Mouse (Mus musculus): ENCODE data around the gene Tcte1. TPM values are rescaled to one million over a fixed set of nuclear protein-coding genes. Genes with fewer than 3 reads are reported as not detected.

Tcte1 gene
- polyA plus RNA-seq, 1 experiment: 0.16 TPM

GRCm38 (mm10) chr17:45589236-45589635 lies 66.0 kb downstream of the Tcte1 start:
- no peak overlapping the region for H3K27ac ChIP-seq (ENCODE audit: insufficient read depth, low read length)
- H3K27me3 ChIP-seq (ENCODE audit: control insufficient read depth, insufficient read depth, low read length): no peaks in the 10 kb centered on the region
- no peak overlapping the region for H3K4me3 ChIP-seq (ENCODE audit: extremely low read depth, insufficient read depth, insufficient read length)
- H3K4me1 ChIP-seq (ENCODE audit: control insufficient read depth, insufficient read depth, insufficient read length): peaks cover 7% of the 10 kb centered on the region; the same call in 1 of the 2 replicates
- no peaks in the 10 kb centered on the region for H3K36me3 ChIP-seq (ENCODE audit: control insufficient read depth, insufficient read depth, low read length)
- WGBS: 98% methylated on average over 7 of the region's 7 CpGs
- no peak for DNase-seq (ENCODE audit: low read depth in 1 of 2, low spot score in 2 of 2)
- TF ChIP-seq CTCF (IDR thresholded peaks at IDR 0.05; ENCODE audit: extremely low read depth, insufficient read depth, insufficient read length, insufficient replicate concordance) (no peak), POLR2A (IDR thresholded peaks at IDR 0.05; ENCODE audit: low read depth, low read length) (no peak)

- H3K36me3 ChIP-seq (ENCODE audit: control insufficient read depth, insufficient read depth, low read length): no peaks in the 10 kb centered on the region
- TF ChIP-seq CTCF (IDR thresholded peaks at IDR 0.05; ENCODE audit: extremely low read depth, insufficient read depth, insufficient read length, insufficient replicate concordance) (no peak), POLR2A (IDR thresholded peaks at IDR 0.05; ENCODE audit: low read depth, low read length) (no peak)
- no peak for DNase-seq (ENCODE audit: low read depth in 1 of 2, low spot score in 2 of 2)
- H3K4me3 ChIP-seq (ENCODE audit: extremely low read depth, insufficient read depth, insufficient read length): no peak overlapping the region
- H3K27me3 ChIP-seq (ENCODE audit: control insufficient read depth, insufficient read depth, low read length): no peaks in the 10 kb centered on the region
- H3K4me1 ChIP-seq (ENCODE audit: control insufficient read depth, insufficient read depth, insufficient read length): peaks cover 9% of the 10 kb centered on the region; the same call in 1 of the 2 replicates
- 90% methylated on average over 8 of the region's 8 CpGs for WGBS
- no peak overlapping the region for H3K27ac ChIP-seq (ENCODE audit: insufficient read depth, low read length)
Observed at GRCm38 (mm10) chr17:45589844-45590243, 66.6 kb downstream of the Tcte1 start.

- Histone ChIP-seq H3K4me1 (ENCODE audit: control insufficient read depth, insufficient read depth, insufficient read length) (peaks cover 10% of the 10 kb centered on the region; the same call in 1 of the 2 replicates), H3K36me3 (ENCODE audit: control insufficient read depth, insufficient read depth, low read length) (no peaks in the 10 kb centered on the region), H3K4me3 (ENCODE audit: extremely low read depth, insufficient read depth, insufficient read length) (no peak overlapping the region), H3K27me3 (ENCODE audit: control insufficient read depth, insufficient read depth, low read length) (no peaks in the 10 kb centered on the region), H3K27ac (ENCODE audit: insufficient read depth, low read length) (no peak overlapping the region)
- DNase-seq (ENCODE audit: low read depth in 1 of 2, low spot score in 2 of 2): no peak
- TF ChIP-seq CTCF (IDR thresholded peaks at IDR 0.05; ENCODE audit: extremely low read depth, insufficient read depth, insufficient read length, insufficient replicate concordance) (no peak), POLR2A (IDR thresholded peaks at IDR 0.05; ENCODE audit: low read depth, low read length) (no peak)
- WGBS: 95% methylated on average over 6 of the region's 6 CpGs
Observed at GRCm38 (mm10) chr17:45590410-45590809, 67.2 kb downstream of the Tcte1 start.

GRCm38 (mm10) chr17:45591701-45592605 lies 68.7 kb downstream of the Tcte1 start:
- no peak for DNase-seq (ENCODE audit: low read depth in 1 of 2, low spot score in 2 of 2)
- Histone ChIP-seq H3K27ac (ENCODE audit: insufficient read depth, low read length) (peak overlapping the region; percentile 40), H3K27me3 (ENCODE audit: control insufficient read depth, insufficient read depth, low read length) (no peaks in the 10 kb centered on the region)

More at GRCm38 (mm10) chr17:45591701-45592605, 68.7 kb downstream of the Tcte1 start:
- no peak for TF ChIP-seq POLR2A (IDR thresholded peaks at IDR 0.05; ENCODE audit: low read depth, low read length)
- no peak for TF ChIP-seq CTCF (IDR thresholded peaks at IDR 0.05; ENCODE audit: extremely low read depth, insufficient read depth, insufficient read length, insufficient replicate concordance)
- H3K4me3 ChIP-seq (ENCODE audit: extremely low read depth, insufficient read depth, insufficient read length): no peak overlapping the region
- H3K4me1 ChIP-seq (ENCODE audit: control insufficient read depth, insufficient read depth, insufficient read length): peaks cover 14% of the 10 kb centered on the region; the same call in 1 of the 2 replicates
- no peaks in the 10 kb centered on the region for H3K36me3 ChIP-seq (ENCODE audit: control insufficient read depth, insufficient read depth, low read length)
- 52% methylated on average over 16 of the region's 16 CpGs for WGBS

Other genes starting within 250 kb of the Tcte1 start
- 6.0 and 6.1 TPM in 2 replicates for gene Cdc5l, start 89.7 kb upstream of the Tcte1 start, polyA plus RNA-seq (2012; rRNA removed)
- gene Spats1, start 48.0 kb upstream of the Tcte1 start, polyA plus RNA-seq (2012; rRNA removed): not detected in 2 replicates
- 11.9 and 16.5 TPM in 2 replicates for gene Aars2, start 16.6 kb upstream of the Tcte1 start, polyA plus RNA-seq (2012; rRNA removed)
- gene Tmem151b, start 26.2 kb downstream of the Tcte1 start, polyA plus RNA-seq (2012; rRNA removed): 2.3 and 2.8 TPM in 2 replicates
- 50.4 and 65.9 TPM in 2 replicates for gene Nfkbie, start 32.3 kb downstream of the Tcte1 start, polyA plus RNA-seq (2012; rRNA removed)
- gene Slc35b2, start 40.4 kb downstream of the Tcte1 start, polyA plus RNA-seq (2012; rRNA removed): 70.9 and 71.3 TPM in 2 replicates
- gene Hsp90ab1, start 49.8 kb downstream of the Tcte1 start, polyA plus RNA-seq (2012; rRNA removed): 194 and 202 TPM in 2 replicates
- 108 and 122 TPM in 2 replicates for gene Slc29a1, start 76.2 kb downstream of the Tcte1 start, polyA plus RNA-seq (2012; rRNA removed)
- gene Mymx, start 78.7 kb downstream of the Tcte1 start, polyA plus RNA-seq (2012; rRNA removed): not detected in 2 replicates
- gene Capn11, start 135.9 kb downstream of the Tcte1 start, polyA plus RNA-seq (2012; rRNA removed): not detected in 2 replicates
- 54.1 and 81.9 TPM in 2 replicates for gene Mrpl14, start 162.9 kb downstream of the Tcte1 start, polyA plus RNA-seq (2012; rRNA removed)
- gene Tmem63b, start 163.5 kb downstream of the Tcte1 start, polyA plus RNA-seq (2012; rRNA removed): 27.4 and 30.3 TPM in 2 replicates
- gene 1600014C23Rik, start 210.4 kb downstream of the Tcte1 start, polyA plus RNA-seq (2012; rRNA removed): not detected in 2 replicates

Data from spleen, adult 2 months (tissue).